Mouse (Mus musculus) limb, embryonic 12.5 days (tissue): Measurements from ENCODE around the gene Il22ra1. TPM values are rescaled to one million over a fixed set of nuclear protein-coding genes. Genes with fewer than 3 reads are reported as not detected.
A peak's percentile ranks its signal among the peaks of the same experiment; 100 is the strongest.
"Not testable (repeated sequence)": the region's sequence is repeated elsewhere in the genome, so short reads cannot be mapped to it uniquely, and the experiment has no call there.

Source experiments
- ATAC-seq: fragments of 200-750 bp; cut with Nextera tagmentation; 2 replicates; pipeline ENCODE4 v1.8.0; 2017; ENCODE audit warnings: low read depth, moderate TSS enrichment; ENCODE audit not compliant: insufficient number of reproducible peaks, insufficient read depth, low FRiP score, low TSS enrichment
- H3K27ac ChIP-seq: fragments of 300-500 bp; sonication (generic); 2 replicates; pipeline ENCODE4 v1.5.1; 2016; ENCODE audit warnings: mild to moderate bottlenecking, moderate library complexity
- H3K27me3 ChIP-seq: fragments of 300-500 bp; sonication (generic); 2 replicates; pipeline ENCODE4 v1.6.1; 2016; ENCODE audit warnings: mild to moderate bottlenecking, moderate library complexity
- H3K36me3 ChIP-seq: fragments of 300-500 bp; sonication (generic); 2 replicates; pipeline ENCODE4 v1.6.1; 2016; ENCODE audit warnings: mild to moderate bottlenecking, moderate library complexity
- H3K4me1 ChIP-seq: fragments of 300-500 bp; sonication (generic); replicated peaks from 2 replicates; pipeline ENCODE4 v1.6.1; 2016
- H3K4me2 ChIP-seq: fragments of 300-500 bp; sonication (generic); 2 replicates; pipeline ENCODE4 v1.6.1; 2016; ENCODE audit warnings: mild to moderate bottlenecking, moderate library complexity
- H3K4me3 ChIP-seq: fragments of 300-500 bp; sonication (generic); replicated peaks from 2 replicates; pipeline ENCODE4 v1.5.1; 2016; ENCODE audit warnings: mild to moderate bottlenecking
- H3K9ac ChIP-seq: fragments of 300-500 bp; sonication (generic); replicated peaks from 2 replicates; pipeline ENCODE4 v1.6.1; 2016; ENCODE audit warnings: mild to moderate bottlenecking, moderate library complexity
- H3K9me3 ChIP-seq: fragments of 300-500 bp; sonication (generic); 2 replicates; pipeline ENCODE4 v1.6.1; 2016; ENCODE audit warnings: mild to moderate bottlenecking, moderate library complexity
- WGBS: fragments of 180-500 bp; shearing (Covaris S2); methylation state at CpG from one replicate; pipeline ENCODE4 v1.1.7; 2016; 5-methylcytosine and 5-hydroxymethylcytosine counted together
- polyA plus RNA-seq: library from polyadenylated mRNA; unstranded; fragments of >200 nt; fragmentation: Nextera tagmentation; extraction: Ambion mirVana; gene quantifications from 2 replicates; pipeline ENCODE4 v1.2.1, GENCODE M21; 2016

The Il22ra1 gene
- polyA plus RNA-seq, 1 experiment from 2014 or later, result not detected

GRCm38 (mm10) chr4:135704016-135704415 lies 24.0 kb upstream of the Il22ra1 start:
- no peak overlapping the region for H3K9ac ChIP-seq
- H3K27me3 ChIP-seq, result no peaks in the 10 kb centered on the region
- H3K27ac ChIP-seq, result no peak overlapping the region
- no peak overlapping the region for H3K4me2 ChIP-seq
- peaks cover 3% of the 10 kb centered on the region for H3K4me1 ChIP-seq
- 80% methylated on average over 6 of the region's 6 CpGs for WGBS
- no peaks in the 10 kb centered on the region for H3K9me3 ChIP-seq
- H3K4me3 ChIP-seq, result no peak overlapping the region
- no peaks in the 10 kb centered on the region for H3K36me3 ChIP-seq
- ATAC-seq, result no peak

- Histone ChIP-seq H3K4me3 (no peak overlapping the region), H3K27ac (no peak overlapping the region), H3K9me3 (no peaks in the 10 kb centered on the region), H3K9ac (no peak overlapping the region), H3K4me2 (no peak overlapping the region), H3K36me3 (no peaks in the 10 kb centered on the region), H3K4me1 (no peaks in the 10 kb centered on the region), H3K27me3 (no peaks in the 10 kb centered on the region)
- 89% methylated on average over 6 of the region's 6 CpGs for WGBS
- no peak for ATAC-seq
These were observed 21.9 kb upstream of the Il22ra1 start for GRCm38 (mm10) chr4:135706045-135706444.

- 8% methylated on average over 8 of the region's 8 CpGs for WGBS
- Histone ChIP-seq H3K36me3 (no peaks in the 10 kb centered on the region), H3K4me1 (no peaks in the 10 kb centered on the region), H3K9ac (no peak overlapping the region), H3K4me3 (no peak overlapping the region), H3K27me3 (no peaks in the 10 kb centered on the region), H3K27ac (no peak overlapping the region), H3K9me3 (no peaks in the 10 kb centered on the region), H3K4me2 (peak overlapping the region; percentile 41)
- peak; percentile 37; the same call in 1 of the 2 replicates for ATAC-seq
These were observed 18.9 kb upstream of the Il22ra1 start for GRCm38 (mm10) chr4:135709072-135709564.

GRCm38 (mm10) chr4:135709621-135710020 lies 18.4 kb upstream of the Il22ra1 start:
- H3K9me3 ChIP-seq, result no peaks in the 10 kb centered on the region
- no peaks in the 10 kb centered on the region for H3K27me3 ChIP-seq

GRCm38 (mm10) chr4:135710392-135710791 lies 17.6 kb upstream of the Il22ra1 start:
- H3K27ac ChIP-seq, result no peak overlapping the region
- ATAC-seq, result no peak
- 71% methylated on average over 3 of the region's 3 CpGs for WGBS
- no peaks in the 10 kb centered on the region for H3K36me3 ChIP-seq
- no peak overlapping the region for H3K9ac ChIP-seq
- no peaks in the 10 kb centered on the region for H3K27me3 ChIP-seq
- H3K9me3 ChIP-seq, result no peaks in the 10 kb centered on the region
- no peak overlapping the region for H3K4me2 ChIP-seq
- no peak overlapping the region for H3K4me3 ChIP-seq
- H3K4me1 ChIP-seq, result no peaks in the 10 kb centered on the region

More at GRCm38 (mm10) chr4:135709621-135710020, 18.4 kb upstream of the Il22ra1 start:
- H3K36me3 ChIP-seq, result no peaks in the 10 kb centered on the region
- ATAC-seq, result no peak
- H3K27ac ChIP-seq, result no peak overlapping the region
- no peak overlapping the region for H3K9ac ChIP-seq
- H3K4me3 ChIP-seq, result no peak overlapping the region
- WGBS, result 70% methylated on average over 11 of the region's 11 CpGs
- no peak overlapping the region for H3K4me2 ChIP-seq
- H3K4me1 ChIP-seq, result no peaks in the 10 kb centered on the region

GRCm38 (mm10) chr4:135714776-135715175 lies 13.2 kb upstream of the Il22ra1 start:
- no peak for ATAC-seq
- WGBS, result 90% methylated on average over 8 of the region's 8 CpGs

GRCm38 (mm10) chr4:135716438-135716837 lies 11.5 kb upstream of the Il22ra1 start:
- H3K4me2 ChIP-seq, ATAC-seq, H3K4me3 ChIP-seq, H3K27ac ChIP-seq, H3K27me3 ChIP-seq, H3K36me3 ChIP-seq, H3K4me1 ChIP-seq, H3K9ac ChIP-seq: not testable (repeated sequence)
- 96% methylated on average over 11 of the region's 11 CpGs for WGBS
- H3K9me3 ChIP-seq, result 0 out of 2 replicates have a peak, but pooled peaks cover 12% of the 10 kb centered on the region

More at GRCm38 (mm10) chr4:135714776-135715175, 13.2 kb upstream of the Il22ra1 start:
- H3K9ac ChIP-seq, result no peak overlapping the region
- H3K27ac ChIP-seq, result no peak overlapping the region
- H3K36me3 ChIP-seq, result no peaks in the 10 kb centered on the region
- no peak overlapping the region for H3K4me2 ChIP-seq
- H3K9me3 ChIP-seq, result 0 out of 2 replicates have a peak, but pooled peaks cover 3% of the 10 kb centered on the region
- no peak overlapping the region for H3K4me3 ChIP-seq
- H3K4me1 ChIP-seq, result no peaks in the 10 kb centered on the region
- no peaks in the 10 kb centered on the region for H3K27me3 ChIP-seq

- Histone ChIP-seq H3K27me3 (no peaks in the 10 kb centered on the region), H3K9me3 (peaks cover 20% of the 10 kb centered on the region), H3K9ac (no peak overlapping the region), H3K4me1 (no peaks in the 10 kb centered on the region), H3K4me3 (no peak overlapping the region), H3K36me3 (no peaks in the 10 kb centered on the region), H3K27ac (no peak overlapping the region), H3K4me2 (no peak overlapping the region)
- no peak for ATAC-seq
- 76% methylated on average over 17 of the region's 17 CpGs for WGBS
These were observed 5.3 kb upstream of the Il22ra1 start for GRCm38 (mm10) chr4:135722540-135723290.

GRCm38 (mm10) chr4:135726416-135726815 lies 1.6 kb upstream of the Il22ra1 start:
- Histone ChIP-seq H3K4me3 (no peak overlapping the region), H3K27me3 (no peaks in the 10 kb centered on the region), H3K4me2 (no peak overlapping the region), H3K9me3 (peaks cover 8% of the 10 kb centered on the region), H3K36me3 (no peaks in the 10 kb centered on the region), H3K9ac (no peak overlapping the region), H3K27ac (no peak overlapping the region), H3K4me1 (no peaks in the 10 kb centered on the region)
- no peak for ATAC-seq
- 75% methylated on average over 11 of the region's 11 CpGs for WGBS

GRCm38 (mm10) chr4:135730204-135730603 lies 2.2 kb downstream of the Il22ra1 start:
- Histone ChIP-seq H3K4me2 (no peak overlapping the region), H3K27ac (no peak overlapping the region), H3K4me1 (no peaks in the 10 kb centered on the region), H3K4me3 (no peak overlapping the region), H3K27me3 (no peaks in the 10 kb centered on the region), H3K36me3 (no peaks in the 10 kb centered on the region), H3K9ac (no peak overlapping the region), H3K9me3 (peaks cover 9% of the 10 kb centered on the region; the same call in 1 of the 2 replicates)
- WGBS, result 57% methylated on average over 9 of the region's 9 CpGs
- no peak for ATAC-seq

GRCm38 (mm10) chr4:135730951-135731350 lies 3.0 kb downstream of the Il22ra1 start:
- Histone ChIP-seq H3K9ac (no peak overlapping the region), H3K4me3 (no peak overlapping the region), H3K36me3 (no peaks in the 10 kb centered on the region), H3K9me3 (peaks cover 9% of the 10 kb centered on the region; the same call in 1 of the 2 replicates), H3K27ac (no peak overlapping the region), H3K4me2 (no peak overlapping the region), H3K4me1 (no peaks in the 10 kb centered on the region), H3K27me3 (no peaks in the 10 kb centered on the region)
- 75% methylated on average over 8 of the region's 8 CpGs for WGBS
- no peak for ATAC-seq
